Mouse (Mus musculus) MEL (cell line): ENCODE measurements around the gene Car15. TPM values are rescaled to one million over a fixed set of nuclear protein-coding genes. Genes with fewer than 3 reads are reported as not detected.

ENCODE experiments used
- DNase-seq: peaks from one replicate; pipeline ENCODE4 v3.0.0; 2011; ENCODE audit warnings: low read depth, low spot score
- H3K27ac ChIP-seq: 2 replicates; pipeline ENCODE4 v1.5.1; 2012; ENCODE audit warnings: low read depth, mild to moderate bottlenecking, control low read depth, low read length, moderate library complexity; ENCODE audit not compliant: control insufficient read depth
- H3K27me3 ChIP-seq, 2 experiments: fragments of 150-350 bp in 1 of 2; sonication (generic) in 1 of 2; 2 replicates each; pipeline ENCODE4 v1.6.1; 2012; ENCODE audit warnings: low read length in 2 of 2, mild to moderate bottlenecking in 2 of 2, improper control_type of control experiment in 1 of 2, moderate library complexity in 1 of 2; ENCODE audit not compliant: insufficient read depth in 2 of 2, control insufficient read depth in 1 of 2
- H3K36me3 ChIP-seq, 2 experiments: 2 replicates each; pipeline ENCODE4 v1.6.1; 2012 to 2014; ENCODE audit warnings: low read length in 2 of 2, improper control_type of control experiment in 1 of 2, inconsistent platforms in 1 of 2, mild to moderate bottlenecking in 1 of 2; ENCODE audit not compliant: insufficient read depth in 2 of 2, control insufficient read depth in 1 of 2
- H3K4me1 ChIP-seq, 2 experiments: fragments of 150-350 bp in 1 of 2; sonication (generic) in 1 of 2; 2 replicates each; pipeline ENCODE4 v1.6.1; 2012; ENCODE audit warnings: low read length in 2 of 2, improper control_type of control experiment in 1 of 2, mild to moderate bottlenecking in 1 of 2; ENCODE audit not compliant: insufficient read depth in 2 of 2, control insufficient read depth in 1 of 2
- H3K4me3 ChIP-seq, 2 experiments: fragments of 150-350 bp in 1 of 2; sonication (generic) in 1 of 2; 2 replicates each; pipeline ENCODE4 v1.5.1; 2012; ENCODE audit warnings: low read depth in 2 of 2, low read length in 2 of 2, mild to moderate bottlenecking in 2 of 2, moderate library complexity in 2 of 2, control low read depth in 1 of 2, improper control_type of control experiment in 1 of 2; ENCODE audit not compliant: control insufficient read depth in 1 of 2, insufficient read depth in 1 of 2
- H3K79me2 ChIP-seq: 2 replicates; pipeline ENCODE4 v1.6.1; 2012; ENCODE audit warnings: mild to moderate bottlenecking, low read length, moderate library complexity; ENCODE audit not compliant: control insufficient read depth, poor library complexity, insufficient read depth
- H3K9ac ChIP-seq: 2 replicates; pipeline ENCODE4 v1.6.1; 2012; ENCODE audit warnings: low read depth, mild to moderate bottlenecking, control low read depth, low read length, moderate library complexity; ENCODE audit not compliant: control insufficient read depth, poor library complexity, severe bottlenecking
- H3K9me3 ChIP-seq: fragments of 150-350 bp; sonication (generic); replicated peaks from 2 replicates; pipeline ENCODE4 v1.6.1; 2012; ENCODE audit warnings: mild to moderate bottlenecking, low read length, improper control_type of control experiment, moderate library complexity; ENCODE audit not compliant: insufficient read depth
- CHD1 ChIP-seq: IDR thresholded peaks from 2 replicates; pipeline ENCODE4 v1.6.1; 2012; ENCODE audit warnings: low read depth, mild to moderate bottlenecking, inconsistent platforms, low read length, improper control_type of control experiment
- CHD2 ChIP-seq: IDR thresholded peaks from 2 replicates; pipeline ENCODE4 v1.6.1; 2011; ENCODE audit warnings: low read length, improper control_type of control experiment
- CTCF ChIP-seq, 3 experiments: IDR thresholded peaks in 2 of 3; conservative IDR thresholded peaks in 1 of 3; 2 replicates each; pipeline ENCODE4 v1.5.1; 2011 to 2012; ENCODE audit warnings: low read length in 3 of 3, low read depth in 2 of 3, mild to moderate bottlenecking in 2 of 3, improper control_type of control experiment in 1 of 3, inconsistent platforms in 1 of 3, mixed read lengths in 1 of 3, moderate library complexity in 1 of 3; ENCODE audit not compliant: control insufficient read depth in 1 of 3, insufficient read depth in 1 of 3, poor library complexity in 1 of 3, severe bottlenecking in 1 of 3
- E2F4 ChIP-seq: IDR thresholded peaks from 2 replicates; pipeline ENCODE4 v1.6.1; 2011; ENCODE audit warnings: low read depth, low read length, improper control_type of control experiment, borderline replicate concordance
- ELF1 ChIP-seq: IDR thresholded peaks from 2 replicates; pipeline ENCODE4 v1.6.1; 2014; ENCODE audit warnings: low read depth, mild to moderate bottlenecking, inconsistent platforms, low read length, improper control_type of control experiment, moderate library complexity
- ETS1 ChIP-seq: IDR thresholded peaks from 2 replicates; pipeline ENCODE4 v1.6.1; 2012; ENCODE audit warnings: low read depth, mild to moderate bottlenecking, inconsistent platforms, low read length, improper control_type of control experiment, moderate library complexity
- GATA1 ChIP-seq: IDR thresholded peaks from 2 replicates; pipeline ENCODE4 v1.6.1; 2011; ENCODE audit warnings: low read depth, low read length, improper control_type of control experiment
- JUND ChIP-seq: IDR thresholded peaks from 2 replicates; pipeline ENCODE4 v1.6.1; 2011; ENCODE audit warnings: low read depth, mild to moderate bottlenecking, improper control_type of control experiment, low read length
- KAT2A ChIP-seq: conservative IDR thresholded peaks from 2 replicates; pipeline ENCODE4 v1.6.1; 2012; ENCODE audit warnings: low read depth, low read length, improper control_type of control experiment, inconsistent platforms
- MAFK ChIP-seq: IDR thresholded peaks from 2 replicates; pipeline ENCODE4 v1.6.1; 2011; ENCODE audit warnings: low read depth, mild to moderate bottlenecking, low read length, improper control_type of control experiment, borderline replicate concordance
- MAX ChIP-seq: IDR thresholded peaks from 2 replicates; pipeline ENCODE4 v1.6.1; 2011; ENCODE audit warnings: low read length, improper control_type of control experiment
- MEF2A ChIP-seq: IDR thresholded peaks from 2 replicates; pipeline ENCODE4 v1.6.1; 2014; ENCODE audit warnings: low read depth, mild to moderate bottlenecking, inconsistent platforms, low read length, improper control_type of control experiment; ENCODE audit not compliant: poor library complexity, insufficient replicate concordance, severe bottlenecking; ENCODE audit errors: extremely low read depth
- MXI1 ChIP-seq: IDR thresholded peaks from 2 replicates; pipeline ENCODE4 v1.6.1; 2011; ENCODE audit warnings: mild to moderate bottlenecking, low read depth, low read length, improper control_type of control experiment
- MYB ChIP-seq: IDR thresholded peaks from 2 replicates; pipeline ENCODE4 v1.6.1; 2011; ENCODE audit warnings: mild to moderate bottlenecking, low read depth, low read length, improper control_type of control experiment
- MYC ChIP-seq: IDR thresholded peaks from 2 replicates; pipeline ENCODE4 v1.6.1; 2011; ENCODE audit warnings: low read depth, mild to moderate bottlenecking, low read length, improper control_type of control experiment, moderate library complexity
- NELFE ChIP-seq: IDR thresholded peaks from 2 replicates; pipeline ENCODE4 v1.6.1; 2011; ENCODE audit warnings: low read depth, low read length, improper control_type of control experiment
- NRF1 ChIP-seq: IDR thresholded peaks from 2 replicates; pipeline ENCODE4 v1.6.1; 2014; ENCODE audit warnings: low read depth, mild to moderate bottlenecking, inconsistent platforms, low read length, improper control_type of control experiment, moderate library complexity; ENCODE audit not compliant: poor library complexity, insufficient read depth, severe bottlenecking
- POLR2A ChIP-seq, 2 experiments: IDR thresholded peaks; 2 replicates each; pipeline ENCODE4 v1.6.1; 2011 to 2012; ENCODE audit warnings: low read length in 2 of 2, mild to moderate bottlenecking in 2 of 2, control low read depth in 1 of 2, improper control_type of control experiment in 1 of 2, low read depth in 1 of 2, moderate library complexity in 1 of 2; ENCODE audit not compliant: control insufficient read depth in 1 of 2, insufficient read depth in 1 of 2, poor library complexity in 1 of 2
- POLR2AphosphoS2 ChIP-seq: IDR thresholded peaks from 2 replicates; pipeline ENCODE4 v1.6.1; 2011; ENCODE audit warnings: low read length, improper control_type of control experiment
- RAD21 ChIP-seq: IDR thresholded peaks from 2 replicates; pipeline ENCODE4 v1.6.1; 2011; ENCODE audit warnings: mild to moderate bottlenecking, low read depth, low read length, improper control_type of control experiment
- RCOR1 ChIP-seq: IDR thresholded peaks from 2 replicates; pipeline ENCODE4 v1.6.1; 2012; ENCODE audit warnings: low read depth, mild to moderate bottlenecking, inconsistent platforms, low read length, improper control_type of control experiment
- SIN3A ChIP-seq: IDR thresholded peaks from 2 replicates; pipeline ENCODE4 v1.6.1; 2012; ENCODE audit warnings: low read length, improper control_type of control experiment, inconsistent platforms
- TAL1 ChIP-seq: IDR thresholded peaks from 2 replicates; pipeline ENCODE4 v1.6.1; 2012; ENCODE audit warnings: mild to moderate bottlenecking, inconsistent platforms, low read length, moderate library complexity, mixed read lengths
- TBP ChIP-seq: IDR thresholded peaks from 2 replicates; pipeline ENCODE4 v1.8.0; 2011; ENCODE audit warnings: low read depth, low read length, improper control_type of control experiment
- TCF12 ChIP-seq: IDR thresholded peaks from 2 replicates; pipeline ENCODE4 v1.6.1; 2014; ENCODE audit warnings: low read depth, mild to moderate bottlenecking, inconsistent platforms, low read length, improper control_type of control experiment, moderate library complexity
- UBTF ChIP-seq: IDR thresholded peaks from 2 replicates; pipeline ENCODE4 v1.6.1; 2012; ENCODE audit warnings: low read depth, mild to moderate bottlenecking, inconsistent platforms, low read length, improper control_type of control experiment, moderate library complexity, borderline replicate concordance; ENCODE audit not compliant: insufficient read depth
- USF2 ChIP-seq, 2 experiments: IDR thresholded peaks; 2 replicates each; pipeline ENCODE4 v1.6.1; 2011 to 2012; ENCODE audit warnings: improper control_type of control experiment in 2 of 2, low read length in 2 of 2, borderline replicate concordance in 1 of 2, inconsistent platforms in 1 of 2, low read depth in 1 of 2, mild to moderate bottlenecking in 1 of 2; ENCODE audit not compliant: insufficient read depth in 1 of 2
- ZMIZ1 ChIP-seq: IDR thresholded peaks from 2 replicates; pipeline ENCODE4 v1.6.1; 2012; ENCODE audit warnings: low read depth, mild to moderate bottlenecking, inconsistent platforms, low read length, improper control_type of control experiment, moderate library complexity
- ZNF384 ChIP-seq: IDR thresholded peaks from 2 replicates; pipeline ENCODE4 v1.6.1; 2012; ENCODE audit warnings: low read depth, mild to moderate bottlenecking, inconsistent platforms, low read length, improper control_type of control experiment
- polyA plus RNA-seq, 2 experiments: library from polyadenylated mRNA; stranded (reverse) in 1 of 2; unstranded in 1 of 2; fragments of >175 nt in 1 of 2; fragments of >200 nt in 1 of 2; gene quantifications; 2 replicates each; pipeline versions ENCODE4 v1.2.1 to v1.2.4; 2012; ENCODE audit warnings: low replicate concordance in 2 of 2, low read depth in 1 of 2; ENCODE audit not compliant: insufficient read length in 2 of 2, insufficient read depth in 1 of 2, missing spikeins in 1 of 2
- total RNA-seq: library from RNA; depleted of rRNA; stranded (reverse); fragments of 300-350 nt; gene quantifications from 2 replicates; pipeline ENCODE4 v1.2.3, GENCODE M21; 2012

Gene Car15
- total and polyA plus RNA-seq, 3 experiments, result 2.0 to 3.6 TPM; not detected in 1

DNA sequence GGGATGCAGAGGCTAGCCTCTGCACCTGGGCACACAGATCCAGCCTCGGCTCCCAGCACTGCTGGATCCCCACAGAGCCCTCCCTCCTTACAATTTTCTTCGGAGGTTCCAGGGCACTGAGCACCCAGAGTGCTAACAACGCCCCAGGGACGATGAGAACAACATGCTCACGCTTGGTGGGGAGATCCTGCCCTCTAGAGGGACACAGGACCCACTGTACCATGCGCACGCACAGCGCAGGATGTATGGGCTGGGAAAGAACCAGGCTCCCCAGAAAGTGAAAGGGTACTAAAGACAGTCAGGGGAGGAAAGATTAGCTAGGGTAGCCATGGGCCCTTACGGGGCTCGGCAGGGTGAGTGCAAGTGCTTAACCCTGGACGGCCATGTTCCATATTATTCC lies 6.4 kb downstream of the Car15 start:
- Histone ChIP-seq H3K27ac (no peak overlapping the region), H3K4me3 (no peak overlapping the region), H3K9me3 (no peaks in the 10 kb centered on the region), H3K27me3 (no peaks in the 10 kb centered on the region), H3K36me3 (peaks cover 0 to 11% of the 10 kb centered on the region in 2 experiments; a peak in 2 of 4 replicates), H3K9ac (no peak overlapping the region), H3K4me1 (peaks cover 6 to 23% of the 10 kb centered on the region in 2 experiments), H3K79me2 (no peaks in the 10 kb centered on the region)
- DNase-seq, result no peak
- TF ChIP-seq MYC (no peak), ZMIZ1 (no peak), MAFK (no peak), NELFE (no peak), CHD2 (no peak), CHD1 (no peak), SIN3A (no peak), POLR2A (IDR thresholded peaks at IDR 0.05; ENCODE audit: control insufficient read depth in 1 of 2, insufficient read depth in 1 of 2, low read depth in 1 of 2, low read length in 2 of 2, poor library complexity in 1 of 2) (no peak), TAL1 (no peak), MXI1 (no peak), RAD21 (peak; percentile 4), POLR2AphosphoS2 (no peak), ETS1 (no peak), CTCF (IDR thresholded peaks at IDR 0.05 in 2 of 3, conservative IDR thresholded peaks at IDR 0.05 in 1 of 3; ENCODE audit: control insufficient read depth in 1 of 3, insufficient read depth in 1 of 3, low read depth in 2 of 3, low read length in 3 of 3, poor library complexity in 1 of 3, severe bottlenecking in 1 of 3) (peak in 2 of 3 experiments; percentile 11; a peak in 1 of 6 replicates)

DNA sequence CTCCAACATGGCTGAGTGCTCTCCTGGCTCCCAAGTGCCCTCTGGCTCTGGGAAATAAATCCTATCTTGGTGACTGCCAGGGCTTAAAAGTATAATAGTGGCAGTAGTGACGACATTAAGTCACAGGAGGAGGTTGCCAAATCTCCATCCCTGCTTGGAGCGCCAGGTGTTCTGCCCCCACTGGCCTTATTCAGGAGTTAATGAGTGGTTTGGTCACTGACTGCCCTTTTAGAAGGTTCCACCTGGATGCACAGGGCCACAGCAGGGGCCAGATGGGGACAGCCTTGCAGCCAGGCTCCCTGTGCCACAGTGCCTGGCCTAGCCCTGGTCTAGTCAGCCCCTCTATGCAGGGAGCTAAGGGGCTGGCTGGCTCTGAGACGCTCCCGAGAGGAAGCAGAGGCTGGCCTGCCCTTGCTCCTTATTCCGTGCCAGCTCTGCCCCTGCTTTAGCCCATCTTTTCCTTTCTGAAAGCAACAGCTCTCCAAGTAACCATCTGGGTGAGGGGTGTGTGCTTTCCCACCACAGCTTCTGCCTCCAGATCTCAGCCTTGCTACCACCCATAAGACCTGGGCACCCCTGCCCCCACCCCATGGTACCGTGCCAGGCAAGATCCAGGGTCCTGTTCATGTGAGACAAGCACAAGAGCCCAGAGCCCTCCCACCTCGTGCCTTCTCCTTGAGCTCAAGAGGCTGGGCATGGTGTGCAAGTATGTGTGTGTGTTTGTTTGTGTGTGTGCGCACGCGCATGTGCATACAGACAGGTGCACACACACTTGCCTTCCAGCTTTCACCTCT lies 7.6 kb downstream of the Car15 start:
- DNase-seq, result no peak
- TF ChIP-seq UBTF (no peak), MYB (no peak), NELFE (no peak), MEF2A (no peak), TBP (no peak), ETS1 (no peak), MAX (no peak), ELF1 (no peak), E2F4 (no peak), KAT2A (no peak), GATA1 (no peak), TCF12 (no peak), RCOR1 (no peak), ZNF384 (no peak), SIN3A (no peak), JUND (no peak), NRF1 (no peak), MXI1 (no peak), USF2 (IDR thresholded peaks at IDR 0.05; ENCODE audit: borderline replicate concordance in 1 of 2, insufficient read depth in 1 of 2, low read depth in 1 of 2, low read length in 2 of 2) (no peak), POLR2A (IDR thresholded peaks at IDR 0.05; ENCODE audit: control insufficient read depth in 1 of 2, insufficient read depth in 1 of 2, low read depth in 1 of 2, low read length in 2 of 2, poor library complexity in 1 of 2) (no peak)
- Histone ChIP-seq H3K4me1 (peaks cover 6 to 23% of the 10 kb centered on the region in 2 experiments), H3K27me3 (no peaks in the 10 kb centered on the region; a peak in 1 of 4 replicates), H3K36me3 (peaks cover 0 to 11% of the 10 kb centered on the region in 2 experiments; a peak in 2 of 4 replicates), H3K9me3 (no peaks in the 10 kb centered on the region), H3K27ac (no peak overlapping the region), H3K9ac (no peak overlapping the region), H3K79me2 (no peaks in the 10 kb centered on the region), H3K4me3 (no peak overlapping the region)
